Mouse (Mus musculus): ENCODE results near the gene Nanp. TPM values are rescaled to one million over a fixed set of nuclear protein-coding genes. Genes with fewer than 3 reads are reported as not detected.
A peak's percentile ranks its signal among the peaks of the same experiment; 100 is the strongest.

Nanp gene
- total and polyA plus RNA-seq, 3 experiments = 15.6 to 33.0 (median 30.8) TPM

DNA sequence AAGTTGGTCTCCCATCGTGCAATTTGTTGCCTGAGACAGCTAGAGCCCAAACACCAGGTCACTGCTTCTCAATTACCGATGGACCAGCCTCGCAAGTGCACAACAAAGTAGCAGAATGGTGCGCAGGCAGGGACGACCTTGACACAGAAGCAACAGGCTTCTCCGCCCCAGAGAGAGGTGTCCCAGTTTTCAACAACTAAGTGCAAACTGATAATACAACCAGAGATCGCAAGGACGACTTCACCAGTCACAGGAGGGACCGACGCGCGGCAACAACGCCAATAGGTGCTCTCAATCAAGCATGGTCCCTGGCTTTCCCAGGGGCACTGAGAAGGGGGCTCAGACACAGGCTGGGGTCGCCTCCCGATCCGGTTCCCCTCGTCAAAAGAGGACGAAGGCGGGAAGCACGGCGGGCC is 30.7 kb downstream of the Nanp start:
- Histone ChIP-seq H3K9me3 (replicated peaks; ENCODE audit: low read length) (no peaks in the 10 kb centered on the region), H3K27ac (ENCODE audit: insufficient read depth, low read depth) (no peak overlapping the region), H3K4me1 (ENCODE audit: control insufficient read depth in 1 of 2, insufficient read depth in 2 of 2) (peaks cover 2 to 11% of the 10 kb centered on the region in 2 experiments; a peak in 3 of 4 replicates), H3K4me3 (replicated peaks in 1 of 3; ENCODE audit: low read depth in 2 of 3, low read length in 2 of 3, poor library complexity in 1 of 3) (peak overlapping the region; percentile 47 to 96 (median 62)), H3K36me3 (replicated peaks in 1 of 2; ENCODE audit: control insufficient read depth in 1 of 2, insufficient read depth in 1 of 2, low read length in 1 of 2) (no peaks in the 10 kb centered on the region), H3K9ac (ENCODE audit: insufficient read depth, low read depth) (peak overlapping the region; percentile 72), H3K4me2 (ENCODE audit: insufficient read depth, low read depth, poor library complexity, severe bottlenecking) (peak overlapping the region; percentile 83), H3K79me2 (replicated peaks; ENCODE audit: control insufficient read depth, extremely low read depth, insufficient read depth, poor library complexity, severe bottlenecking) (no peaks in the 10 kb centered on the region), H3K27me3 (replicated peaks) (peaks cover 27% of the 10 kb centered on the region)
- no peak for DNase-seq (ENCODE audit: extremely low read depth)
- TF ChIP-seq POLR2A (IDR thresholded peaks at IDR 0.05; ENCODE audit: low read depth, low read length) (no peak), BHLHE40 (IDR thresholded peaks at IDR 0.05; ENCODE audit: low read depth, low read length) (no peak), USF2 (conservative IDR thresholded peaks at IDR 0.05; ENCODE audit: low read depth, low read length) (no peak), MXI1 (IDR thresholded peaks at IDR 0.05; ENCODE audit: low read depth, low read length) (no peak), EP300 (IDR thresholded peaks at IDR 0.05; ENCODE audit: low read length) (no peak), ELF1 (IDR thresholded peaks at IDR 0.05; ENCODE audit: low read depth, low read length) (no peak), GABPA (IDR thresholded peaks at IDR 0.05; ENCODE audit: insufficient replicate concordance, low read depth, low read length) (no peak), CHD1 (IDR thresholded peaks at IDR 0.05; ENCODE audit: low read depth, low read length) (no peak), TBP (conservative IDR thresholded peaks at IDR 0.05; ENCODE audit: low read depth, low read length) (no peak), IRF4 (IDR thresholded peaks at IDR 0.05; ENCODE audit: low read depth, low read length) (no peak), RCOR1 (conservative IDR thresholded peaks at IDR 0.05; ENCODE audit: low read depth, low read length) (no peak)
- in situ Hi-C loops (cut with MboI; ENCODE audit: low pct_ligation_motif_present, low pct_unique_long_range_greater_than_20kb, low sequenced_read_pairs) = loop anchor here (25.0 kb wide), 2 partner anchors 171 to 446 kb away; partner anchors contain the start of gene Cst7
- dilution Hi-C loops (cut with MboI; ENCODE audit: extremely low pct_ligation_motif_present, extremely low pct_unique_long_range_greater_than_20kb, low sequenced_read_pairs) = no loop called here

- no peaks in the 10 kb centered on the region for H3K36me3 ChIP-seq (replicated peaks in 1 of 2; ENCODE audit: control insufficient read depth in 1 of 2, insufficient read depth in 1 of 2, low read length in 1 of 2)
- in situ Hi-C loops (cut with MboI; ENCODE audit: low pct_ligation_motif_present, low pct_unique_long_range_greater_than_20kb, low sequenced_read_pairs) = loop anchor here (25.0 kb wide), 2 partner anchors 171 to 446 kb away; partner anchors contain the start of gene Cst7
- H3K27me3 ChIP-seq (replicated peaks) = peaks cover 27% of the 10 kb centered on the region
- no peak for DNase-seq (ENCODE audit: extremely low read depth)
- no peaks in the 10 kb centered on the region for H3K9me3 ChIP-seq (replicated peaks; ENCODE audit: low read length)
- H3K9ac ChIP-seq (ENCODE audit: insufficient read depth, low read depth) = no peak overlapping the region; the same call in 1 of the 2 replicates
- H3K4me1 ChIP-seq (ENCODE audit: control insufficient read depth in 1 of 2, insufficient read depth in 2 of 2) = peaks cover 2 to 11% of the 10 kb centered on the region in 2 experiments; a peak in 3 of 4 replicates
- H3K4me2 ChIP-seq (ENCODE audit: insufficient read depth, low read depth, poor library complexity, severe bottlenecking) = peak overlapping the region; percentile 83
- TF ChIP-seq JUND (conservative IDR thresholded peaks at IDR 0.05; ENCODE audit: low read depth, low read length) (no peak), POLR2AphosphoS2 (IDR thresholded peaks at IDR 0.05; ENCODE audit: low read depth, low read length) (no peak), IRF4 (IDR thresholded peaks at IDR 0.05; ENCODE audit: low read depth, low read length) (no peak)
- H3K79me2 ChIP-seq (replicated peaks; ENCODE audit: control insufficient read depth, extremely low read depth, insufficient read depth, poor library complexity, severe bottlenecking) = no peaks in the 10 kb centered on the region
- no peak overlapping the region for H3K27ac ChIP-seq (ENCODE audit: insufficient read depth, low read depth)
- dilution Hi-C loops (cut with MboI; ENCODE audit: extremely low pct_ligation_motif_present, extremely low pct_unique_long_range_greater_than_20kb, low sequenced_read_pairs) = no loop called here
- no peak overlapping the region for H3K4me3 ChIP-seq (replicated peaks in 1 of 3; ENCODE audit: low read depth in 2 of 3, low read length in 2 of 3, poor library complexity in 1 of 3)
Measured at GRCm38 (mm10) chr2:151008006-151008405, 31.2 kb downstream of the Nanp start.

All from CH12.LX (cell line).